Mouse (Mus musculus) natural killer cell, adult 2 months (primary cell): Measurements from ENCODE around the gene Abhd8.

ENCODE experiments used
- DNase-seq, 2 experiments: peaks; one replicate each; pipeline ENCODE4 v3.0.0; 2022; ENCODE audit warnings: low spot score in 2 of 2

The Abhd8 gene

DNA sequence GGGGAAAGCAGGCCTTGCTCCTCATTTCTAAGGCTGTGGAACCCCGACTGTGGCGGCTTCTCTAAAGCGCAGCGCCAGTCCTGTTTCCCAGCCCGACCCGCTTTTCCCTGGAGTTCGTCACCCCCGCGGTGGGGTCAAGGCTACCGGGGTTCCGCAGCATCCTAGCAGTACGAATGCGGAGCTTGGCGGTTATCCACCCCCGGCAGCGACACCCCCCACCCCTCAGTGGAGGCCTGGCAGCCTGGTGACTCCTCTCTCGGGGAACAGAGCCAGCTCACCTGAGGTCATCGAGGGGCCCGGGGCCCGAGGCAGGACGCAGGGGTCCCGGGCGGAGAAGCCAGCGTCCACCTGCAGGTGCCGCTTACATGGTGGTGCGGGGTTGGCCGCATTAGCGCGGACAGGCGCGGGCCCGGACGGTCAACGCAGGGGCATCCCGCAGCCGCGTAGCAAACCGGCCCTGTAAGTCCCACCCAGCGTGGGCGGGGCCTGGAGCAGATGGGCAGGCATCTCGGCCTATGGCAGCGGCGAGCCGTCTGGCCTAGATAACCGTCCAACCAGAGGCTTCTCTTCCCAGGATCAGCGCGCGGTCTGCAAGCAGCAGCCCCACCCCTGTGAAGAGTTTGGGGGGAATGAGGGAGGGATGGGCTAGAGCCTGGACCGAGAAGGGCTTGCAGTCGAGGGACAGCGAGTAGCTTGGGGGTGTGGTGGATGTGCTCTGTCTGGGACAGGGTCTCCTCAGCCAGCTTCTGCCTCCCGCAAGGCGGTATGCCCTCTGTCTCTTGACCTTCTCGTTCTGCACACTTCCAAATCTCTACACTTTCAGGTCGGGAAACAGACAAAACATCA lies at the start of gene Abhd8:
Gene Abhd8 (minus strand): TSS at position 468 of the 846 bp plus-strand sequence.
- DNase-seq, result peak; percentile 92

DNA sequence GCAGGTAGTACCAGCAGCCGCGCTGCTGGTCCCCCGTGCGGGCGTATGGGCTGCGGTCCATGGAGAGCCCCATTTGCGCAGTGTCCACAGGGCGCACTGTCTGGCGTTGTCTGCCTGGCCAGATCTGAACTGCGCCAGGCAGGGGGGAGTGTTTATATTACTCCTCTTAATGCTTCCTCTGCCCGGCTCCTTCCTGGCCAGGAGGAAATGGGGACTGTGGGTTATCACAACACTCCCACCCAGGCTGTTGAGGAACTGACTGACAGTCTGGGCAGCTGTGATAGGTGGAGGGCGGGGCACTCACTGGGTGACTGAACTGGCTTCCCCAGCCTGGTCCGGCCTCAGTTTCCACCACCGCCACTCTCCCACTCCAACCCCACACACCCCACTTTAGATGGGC lies 48.2 kb upstream of the Abhd8 start, which contains the start of gene Plvap:
Gene Plvap (minus strand): TSS at position 109 of the 400 bp plus-strand sequence.
- no peak for DNase-seq

DNA sequence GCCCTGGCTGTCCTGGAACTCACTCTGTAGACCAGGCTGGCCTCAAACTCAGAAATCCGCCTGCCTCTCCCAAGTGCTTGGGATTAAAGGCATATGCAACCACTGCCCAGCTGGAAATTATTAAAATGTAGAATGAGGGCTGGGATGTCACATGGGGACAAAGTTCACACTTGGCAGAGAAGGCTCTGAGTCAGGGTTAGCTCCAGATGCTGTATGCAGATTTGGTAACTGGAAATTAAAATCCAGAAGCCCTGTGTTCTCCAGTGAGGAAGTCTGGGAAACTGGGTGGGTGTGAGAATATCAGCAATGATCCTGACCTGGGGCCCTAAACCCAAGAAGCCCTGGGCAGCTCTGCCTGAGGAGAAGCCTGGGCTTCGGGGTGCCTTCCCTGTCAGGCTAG lies 45.9 kb upstream of the Abhd8 start:
- DNase-seq, result no peak

DNA sequence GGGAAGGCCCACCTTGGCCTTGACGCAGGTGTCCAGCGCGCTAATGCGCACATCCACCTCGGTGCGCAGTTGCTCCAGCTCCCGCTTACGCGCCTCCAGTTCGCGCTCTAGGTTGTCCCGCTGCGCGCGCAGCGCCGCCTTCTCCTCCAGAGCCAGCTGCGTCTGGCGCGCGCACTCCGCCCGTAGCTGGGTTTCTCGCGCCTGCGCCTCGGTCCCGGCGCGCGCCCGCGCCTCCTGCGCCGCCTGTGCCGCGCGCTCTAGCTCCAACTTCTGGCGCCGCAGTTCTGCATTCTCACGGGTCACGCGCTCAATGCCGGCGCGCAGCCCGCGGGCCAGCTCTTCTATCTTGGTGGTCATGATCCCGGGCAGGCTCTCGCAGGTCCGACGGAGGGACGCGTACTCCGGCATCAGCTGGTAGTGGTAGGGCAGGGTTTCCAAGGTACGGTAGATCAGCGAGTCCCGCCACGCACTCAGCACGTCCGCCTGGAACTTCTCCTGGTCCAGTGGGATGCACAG lies 44.2 kb upstream of the Abhd8 start:
- no peak for DNase-seq

DNA sequence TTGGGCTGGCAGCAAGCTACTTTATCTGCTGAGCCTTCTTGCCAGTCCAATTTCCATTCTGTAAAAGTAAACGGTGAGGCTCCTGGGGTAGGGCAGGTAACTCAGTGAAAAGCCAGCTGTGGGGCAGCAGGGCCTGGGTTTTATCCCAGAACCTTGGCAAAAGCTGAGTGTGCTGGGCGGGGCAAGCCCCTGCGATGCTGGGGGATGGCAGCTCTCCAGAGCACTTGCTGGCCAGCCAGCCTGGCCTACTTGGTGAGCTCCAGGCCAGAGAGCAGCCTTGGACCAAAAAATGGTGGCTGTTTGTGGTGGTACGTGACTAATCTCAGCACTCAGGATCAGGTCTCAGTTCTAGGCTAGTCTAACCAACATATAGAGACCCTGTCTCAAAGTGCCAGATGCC lies 42.5 kb upstream of the Abhd8 start:
- no peak for DNase-seq

DNA sequence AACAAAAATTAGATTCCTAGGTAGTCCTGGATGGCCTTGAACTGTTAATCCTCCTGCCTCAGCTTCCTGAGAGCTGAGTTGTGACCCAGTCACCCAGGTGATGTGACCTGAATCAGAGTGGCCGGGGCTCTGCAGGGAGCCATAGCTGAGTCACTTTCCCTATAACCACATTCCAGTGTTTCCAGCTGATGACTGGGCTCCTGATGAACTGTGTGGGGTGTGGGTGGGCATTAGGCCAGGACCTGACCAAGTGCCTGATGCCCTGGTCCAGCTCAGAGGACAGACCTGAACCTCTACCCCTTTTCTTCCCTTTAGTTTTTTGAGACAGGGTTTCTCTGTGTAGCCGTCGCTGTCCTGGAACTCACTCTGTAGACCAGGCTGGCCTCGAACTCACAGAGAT lies 41.9 kb upstream of the Abhd8 start:
- no peak for DNase-seq

DNA sequence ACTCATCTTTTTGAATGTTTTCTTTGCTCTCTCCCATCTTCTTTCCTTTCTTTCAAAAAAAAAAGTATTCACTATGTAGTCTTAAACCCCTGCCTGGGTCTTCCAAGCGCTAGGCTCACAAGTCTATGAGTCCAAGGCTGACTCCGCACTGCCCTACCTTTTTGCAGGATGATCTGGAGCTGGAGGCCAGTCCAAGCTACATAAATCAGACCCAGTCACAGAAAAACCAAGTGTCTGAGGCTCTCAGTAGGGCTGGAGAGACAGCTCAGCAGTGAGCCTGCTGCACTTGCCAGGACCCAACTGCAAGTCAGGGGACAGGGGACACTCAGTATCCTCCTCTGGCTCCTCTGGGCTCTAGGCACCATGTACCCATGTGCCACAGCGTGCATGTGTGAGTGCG lies 40.9 kb upstream of the Abhd8 start:
- no peak for DNase-seq

DNA sequence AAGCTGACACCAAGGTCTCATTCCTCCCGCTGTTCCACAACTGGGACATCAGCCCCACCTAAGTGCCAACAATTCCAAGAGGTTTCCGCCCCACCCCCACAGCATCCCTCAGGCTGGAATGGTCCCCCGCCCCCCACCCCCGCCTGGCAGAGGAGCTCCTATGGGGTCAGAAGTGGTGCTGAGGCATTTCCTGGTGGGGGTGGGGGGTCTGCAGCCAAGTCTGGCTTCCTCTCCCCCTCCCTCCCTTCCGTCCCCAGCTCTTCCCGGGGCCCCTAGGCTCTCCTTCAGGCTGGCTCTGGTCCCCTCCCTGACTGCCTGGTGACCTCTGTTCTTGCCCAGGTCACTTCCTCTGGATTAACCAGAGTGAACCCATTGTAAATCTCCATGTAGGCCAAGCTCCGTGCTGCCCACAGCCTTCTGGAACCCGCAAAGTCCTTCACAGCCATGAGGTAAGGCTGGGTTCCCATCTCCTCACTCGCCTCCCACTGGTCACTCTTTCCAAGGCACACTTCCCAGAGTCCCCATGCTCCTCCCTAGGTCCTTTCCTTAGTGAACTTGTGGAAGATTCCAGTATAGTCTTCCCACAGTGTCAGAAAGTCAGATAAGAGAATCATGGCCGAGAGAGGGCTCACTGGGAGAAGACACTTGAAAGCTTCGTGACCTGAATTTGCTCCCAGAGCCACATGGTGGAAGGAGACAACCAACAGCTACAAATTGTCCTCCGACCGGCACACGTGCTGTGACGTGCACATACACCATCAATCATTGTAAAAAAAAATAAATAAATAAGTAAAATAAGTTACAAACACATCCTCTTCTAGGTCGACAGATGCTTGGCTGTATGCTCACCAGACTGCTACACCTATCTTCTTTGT lies 35.6 kb upstream of the Abhd8 start:
- DNase-seq, result no peak

DNA sequence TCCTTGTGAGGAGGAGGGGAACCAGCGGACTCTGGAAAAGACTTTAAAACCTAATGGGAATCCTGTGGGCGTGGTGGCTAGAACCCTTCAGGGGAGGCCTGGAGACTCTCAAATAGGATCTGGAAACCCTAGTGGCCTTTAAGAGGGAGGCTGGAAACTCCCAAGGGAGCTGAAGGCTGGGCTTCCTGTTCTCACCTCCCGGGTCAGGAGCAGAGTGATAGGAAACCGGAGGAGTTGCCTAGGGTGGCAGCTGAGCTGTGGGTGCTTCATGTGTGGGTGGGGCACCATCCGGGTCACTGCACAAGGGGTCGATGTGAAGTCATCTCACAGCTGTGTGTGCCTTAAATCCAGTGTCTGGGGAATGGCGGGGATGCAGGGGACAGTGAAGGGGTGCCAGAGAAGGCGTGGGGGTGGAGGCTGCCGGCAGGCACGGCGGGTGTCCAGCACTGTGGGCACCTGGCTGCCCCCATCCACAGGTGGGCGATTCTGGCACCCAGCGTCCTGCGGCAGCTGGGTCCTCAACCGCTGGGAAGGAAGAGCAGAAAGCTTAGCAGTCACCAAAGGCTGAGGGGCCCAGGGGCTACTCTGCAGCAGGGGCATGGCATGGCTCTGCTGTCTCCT lies 34.5 kb upstream of the Abhd8 start:
- DNase-seq, result no peak

DNA sequence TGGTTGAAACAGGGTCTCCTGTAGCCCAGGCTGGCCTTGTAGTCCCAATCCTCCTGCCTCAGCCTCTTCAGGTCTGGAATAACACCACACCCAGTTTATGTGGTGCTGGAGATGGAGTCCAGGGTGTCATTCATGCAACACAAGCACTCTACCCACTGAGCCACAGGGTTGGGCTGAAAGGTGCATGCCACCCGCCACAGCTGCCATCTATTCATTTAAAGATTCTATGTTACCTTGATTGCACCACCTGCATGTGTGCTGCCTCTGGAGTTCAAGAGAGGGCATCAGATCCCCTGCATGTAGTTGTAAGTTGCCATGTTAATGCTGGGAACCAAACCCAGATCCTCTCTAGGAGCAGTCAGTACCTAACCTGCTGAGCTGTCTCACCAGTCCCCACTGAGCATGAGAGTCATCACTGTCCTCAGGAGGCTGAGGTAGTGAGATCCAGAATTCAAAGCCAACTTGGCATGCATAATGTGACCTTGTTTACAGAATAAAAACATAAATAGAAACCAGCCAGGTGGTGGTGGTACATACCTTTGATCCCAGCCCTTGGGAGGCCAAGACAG lies 33.7 kb upstream of the Abhd8 start:
- no peak for DNase-seq

DNA sequence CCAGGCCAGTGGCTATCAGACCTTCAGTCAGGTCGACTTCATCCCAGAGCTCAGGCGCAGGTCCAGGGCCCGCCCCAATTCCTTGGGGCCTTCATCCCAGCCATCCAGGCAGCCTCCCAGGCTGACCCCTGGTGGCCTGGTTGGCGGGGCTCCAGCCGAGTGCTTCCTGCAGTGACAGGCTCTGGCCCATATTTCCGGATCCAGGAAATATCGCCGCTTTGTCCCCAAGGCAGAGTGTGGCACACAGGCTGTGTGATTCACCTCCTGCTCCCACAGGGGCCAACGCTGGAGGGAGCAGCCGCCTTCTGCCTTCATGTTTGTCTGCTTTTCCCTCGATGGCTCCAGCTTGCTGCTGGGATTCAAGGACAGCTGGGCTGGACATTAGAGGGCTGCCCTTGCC lies 33.0 kb upstream of the Abhd8 start:
- no peak for DNase-seq

DNA sequence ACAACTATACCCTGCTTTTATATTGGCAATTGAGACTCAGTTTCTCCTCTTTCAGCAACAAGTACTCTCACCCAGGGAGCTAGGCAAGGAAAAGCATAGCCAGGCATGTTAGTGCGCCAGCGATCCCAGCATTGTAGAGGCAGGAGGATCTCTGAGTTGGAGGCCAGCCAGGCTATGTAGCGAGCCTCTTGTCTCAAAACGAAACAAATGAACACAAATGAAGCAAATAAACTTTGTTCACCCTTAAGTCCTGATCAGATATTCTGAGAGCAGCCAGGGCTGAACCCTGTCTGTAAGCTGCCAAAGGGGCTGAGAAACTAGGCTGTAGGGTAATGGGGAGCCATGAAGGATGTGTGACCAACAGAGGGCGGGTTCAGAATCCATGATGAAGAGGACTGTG lies 32.4 kb upstream of the Abhd8 start:
- no peak for DNase-seq

DNA sequence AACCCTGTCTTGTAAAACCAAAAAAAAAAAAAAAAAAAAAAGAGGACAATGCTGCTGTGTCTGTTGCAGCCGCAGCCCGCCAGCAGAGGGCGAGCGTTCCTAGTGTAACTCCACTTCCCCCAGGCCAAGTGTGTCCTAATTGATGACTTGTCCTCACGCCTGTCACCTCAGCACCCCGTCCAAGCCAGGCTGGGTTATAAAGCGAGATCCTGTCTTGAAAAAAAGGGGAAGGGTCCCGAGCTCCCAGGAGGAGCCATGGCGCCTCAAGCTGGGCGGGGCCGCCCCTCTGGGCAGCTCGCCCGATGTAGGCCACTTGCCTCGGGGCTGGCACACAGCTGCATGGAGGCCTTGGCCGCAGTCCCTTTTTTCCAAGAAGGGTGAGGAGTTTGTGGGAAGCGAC lies 31.6 kb upstream of the Abhd8 start:
- DNase-seq, result peak; percentile 64 to 82

DNA sequence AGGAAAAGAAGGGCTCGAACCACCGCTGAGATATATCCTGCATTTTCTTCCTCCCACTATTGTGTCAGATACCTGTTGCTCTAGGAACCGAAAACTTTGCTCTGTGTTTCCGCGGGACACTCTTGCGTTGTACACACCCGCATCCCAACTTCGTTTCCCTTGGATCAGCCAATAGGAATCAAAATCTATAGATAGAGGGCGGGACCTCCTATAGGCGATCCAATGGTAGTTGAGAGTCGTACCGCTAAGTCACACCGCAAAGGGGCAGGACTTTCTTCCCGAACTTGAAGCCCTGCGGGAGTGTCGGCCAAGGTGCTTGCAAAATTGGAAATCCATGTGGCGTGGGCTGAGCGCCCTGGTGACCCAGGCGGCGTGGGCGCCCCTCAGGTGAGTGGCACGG lies 25.0 kb upstream of the Abhd8 start:
- DNase-seq, result peak; percentile 87 to 89

DNA sequence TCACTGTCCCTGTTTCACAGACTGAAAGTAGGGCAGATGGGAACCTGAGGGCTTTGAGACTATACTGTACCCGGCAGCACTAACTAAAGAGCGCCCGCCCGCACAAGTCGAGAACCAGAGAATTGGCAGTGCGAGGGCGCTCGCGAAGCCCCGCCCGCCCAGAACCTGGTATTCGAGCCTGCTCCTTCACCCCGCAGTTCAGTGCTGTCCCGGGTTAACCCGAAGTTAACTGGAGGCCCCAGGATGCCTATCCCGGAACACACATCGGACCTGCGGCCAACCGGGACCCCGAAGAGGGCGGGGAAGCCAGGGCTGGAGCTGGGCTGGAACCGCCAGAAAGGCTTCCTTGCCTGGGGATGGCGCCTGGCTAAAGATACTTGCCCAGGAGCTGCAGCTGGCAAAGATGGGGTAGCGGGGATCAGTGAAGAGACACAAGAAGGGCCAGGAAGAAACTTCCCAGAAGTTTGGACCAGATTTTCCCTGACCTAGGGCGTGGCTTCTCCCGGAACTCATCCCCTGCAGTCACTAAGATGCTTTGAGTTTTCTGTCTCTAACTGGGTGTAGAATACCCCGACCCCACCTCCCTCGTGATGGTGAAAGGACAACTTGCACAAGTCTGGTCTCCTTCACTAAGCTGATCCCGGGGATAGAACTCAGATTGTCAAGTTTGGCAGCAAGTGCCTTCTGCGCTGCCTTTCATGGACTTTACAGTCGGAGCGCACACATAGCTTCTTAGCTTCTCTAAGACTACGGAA lies 24.4 kb upstream of the Abhd8 start, which contains the start of gene Gtpbp3:
Gene Gtpbp3 (plus strand): TSS at position 413 of the 755 bp plus-strand sequence.
- DNase-seq, result peak; percentile 62 to 79

DNA sequence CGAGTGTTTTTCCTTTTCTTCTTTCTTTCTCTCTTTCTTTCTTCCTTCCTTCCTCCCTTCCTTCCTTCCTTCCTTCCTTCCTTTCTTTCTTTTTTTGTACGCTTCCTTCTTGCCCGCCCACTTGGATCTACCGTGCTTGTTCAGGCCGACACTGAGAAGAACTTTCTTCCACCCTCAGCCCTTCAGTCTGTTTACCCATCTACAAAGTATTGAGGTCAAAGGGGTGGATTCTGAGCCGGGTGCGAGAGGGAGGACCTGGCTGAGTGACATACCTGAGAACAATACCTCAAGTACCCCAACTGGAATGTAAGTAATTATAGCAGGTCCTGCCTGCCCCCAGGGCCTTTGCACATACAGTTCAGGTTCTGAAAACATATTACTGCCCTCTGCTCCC lies 22.7 kb upstream of the Abhd8 start:
- DNase-seq, result no peak

DNA sequence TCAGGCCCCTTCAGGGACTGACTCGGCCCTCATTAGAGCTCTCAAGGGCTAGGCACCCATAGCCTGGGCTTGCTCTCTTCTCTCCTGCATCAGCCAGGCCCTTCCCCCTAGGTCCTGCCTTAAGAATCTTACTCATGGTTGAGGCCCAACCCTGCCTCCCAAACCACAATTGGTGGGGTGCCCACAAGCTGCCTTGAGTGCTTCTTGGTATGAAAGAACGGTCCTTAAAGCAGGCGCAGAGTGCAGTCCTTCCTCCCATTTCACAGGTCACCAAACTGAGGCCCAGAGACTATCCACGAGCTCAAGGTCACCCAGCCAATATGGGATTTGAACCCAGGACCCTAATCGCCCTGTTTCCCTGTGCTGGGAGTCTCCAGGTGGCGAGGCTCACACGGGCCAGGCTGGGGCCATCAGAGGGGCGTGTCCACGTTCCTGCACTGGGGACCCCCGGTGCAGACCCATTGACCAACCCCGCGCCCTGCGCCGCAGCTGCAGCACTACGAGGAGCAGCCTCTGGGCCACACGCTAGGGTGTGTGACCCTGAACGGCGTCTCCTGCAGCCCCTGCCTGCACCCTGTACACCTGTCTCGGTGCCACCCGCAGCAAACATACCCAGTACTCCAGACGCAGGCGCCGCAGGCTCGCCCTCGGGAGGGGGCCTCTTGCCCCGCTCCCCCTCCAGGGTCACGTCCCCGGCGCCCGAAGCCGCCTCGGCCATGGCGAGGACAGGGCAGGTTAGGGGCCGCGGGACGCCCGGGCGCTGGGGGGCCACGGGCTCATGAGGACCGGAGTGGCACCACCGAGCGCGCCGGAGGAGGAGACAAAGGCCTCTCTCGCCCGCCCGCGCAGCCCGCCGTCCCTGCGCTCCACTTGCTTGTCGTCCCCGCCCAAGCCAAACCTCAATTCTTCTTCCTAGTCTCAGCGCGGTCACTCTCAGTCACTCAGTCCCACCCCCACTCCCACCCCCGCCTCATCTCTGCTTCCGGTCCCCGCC lies 22.0 kb upstream of the Abhd8 start, which contains the start of gene Ano8:
Gene Ano8 (minus strand): TSS at position 822 of the 994 bp plus-strand sequence.
- peak; percentile 86 to 90 for DNase-seq

DNA sequence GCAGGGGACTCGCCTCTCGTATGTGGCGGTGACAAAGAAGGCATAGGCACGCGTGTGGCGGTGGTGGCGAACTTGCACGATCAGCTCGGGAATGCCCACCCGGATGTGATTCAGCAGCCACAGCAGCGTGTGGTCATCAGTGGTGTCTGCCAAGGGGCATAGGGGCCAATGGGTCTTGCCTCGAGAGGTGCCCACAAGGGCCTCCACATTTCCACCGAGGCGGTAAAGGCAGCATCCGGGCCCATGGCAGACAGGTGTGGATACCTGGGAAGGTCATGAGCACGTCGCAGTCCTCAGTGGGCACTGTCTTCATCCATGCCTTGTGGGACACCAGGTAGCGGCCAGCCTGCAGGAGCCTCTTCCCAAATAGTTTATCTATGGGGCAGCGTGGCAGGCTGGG lies 21.3 kb upstream of the Abhd8 start:
- no peak for DNase-seq

DNA sequence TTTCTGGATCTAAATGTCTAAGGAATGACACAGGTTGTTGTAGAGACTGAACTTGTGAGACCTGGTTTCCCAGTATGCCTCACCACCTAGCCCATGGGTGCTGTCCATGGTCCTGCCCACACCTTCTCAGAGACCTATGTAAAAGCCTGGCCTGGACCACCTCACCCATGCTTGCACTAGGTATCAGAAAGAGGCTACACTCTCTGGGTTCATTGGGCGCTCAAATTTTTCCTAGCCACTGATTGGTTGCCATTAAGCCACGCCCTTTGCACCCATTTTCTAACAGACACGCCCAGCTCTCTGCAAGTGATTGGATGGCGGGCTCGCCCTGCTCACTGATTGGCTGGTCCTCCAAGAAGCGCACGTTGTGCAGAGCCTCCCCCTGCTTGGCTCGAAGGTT lies 20.5 kb upstream of the Abhd8 start:
- DNase-seq, result peak in 1 of 2 experiments; percentile 36

DNA sequence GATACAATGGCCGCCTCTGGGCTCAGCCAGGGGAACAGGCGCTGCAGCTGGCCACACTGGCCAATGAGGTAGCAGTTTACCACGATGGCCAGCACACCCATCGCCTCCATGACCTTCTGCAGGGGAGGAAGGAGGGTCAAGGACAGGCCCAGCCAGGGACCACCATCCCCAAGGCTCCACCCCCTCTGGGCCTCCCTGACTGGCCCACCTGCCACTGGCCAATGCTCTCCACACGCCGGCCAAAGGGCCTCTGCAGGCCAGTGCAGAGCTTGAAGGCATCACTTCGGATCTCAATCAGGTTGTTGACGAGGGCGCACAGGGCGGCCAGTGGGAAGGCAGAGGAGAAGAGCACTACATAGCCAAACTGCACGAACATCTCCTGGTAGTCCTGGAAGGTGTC lies 15.5 kb upstream of the Abhd8 start:
- DNase-seq, result no peak
